Mouse (Mus musculus): ENCODE measurements around the gene Crk.

Gene Crk

DNA sequence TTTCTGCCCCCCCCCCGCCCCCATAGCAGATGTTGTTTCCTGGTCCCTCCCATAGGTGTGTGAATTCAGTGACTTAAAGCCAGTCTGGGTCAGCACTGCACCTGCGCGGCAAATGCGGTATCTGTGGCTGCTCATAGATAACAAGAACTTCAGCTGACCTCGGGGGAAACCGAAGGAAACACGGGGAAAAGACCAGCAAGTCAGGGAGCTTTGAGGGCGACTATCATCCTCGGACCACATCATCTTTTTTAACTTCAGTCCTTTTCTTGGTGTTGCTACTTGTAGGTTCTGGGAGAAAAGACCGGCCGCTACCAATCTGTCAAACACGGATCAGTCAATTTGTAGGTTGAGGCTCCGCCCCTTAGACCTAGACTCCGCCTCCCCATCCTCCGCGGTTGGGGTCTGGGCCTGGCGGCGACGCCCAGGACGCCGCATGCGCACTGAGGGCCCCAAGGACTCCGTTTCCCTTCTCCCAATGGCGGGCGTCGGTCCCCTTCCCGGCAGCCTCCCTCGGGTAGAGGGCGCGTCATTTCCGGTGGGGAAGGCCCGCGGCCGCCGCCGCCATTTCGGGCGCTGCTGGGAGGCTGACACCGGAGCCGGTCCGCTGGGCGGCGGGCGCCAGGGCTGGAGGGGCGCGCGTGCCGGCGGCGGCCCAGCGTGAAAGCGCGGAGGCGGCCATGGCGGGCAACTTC lies at the start of gene Crk:
Crk (plus strand) TSS at position 513 of the 692 bp plus-strand sequence.
- peak; percentile 100 for DNase-seq

DNA sequence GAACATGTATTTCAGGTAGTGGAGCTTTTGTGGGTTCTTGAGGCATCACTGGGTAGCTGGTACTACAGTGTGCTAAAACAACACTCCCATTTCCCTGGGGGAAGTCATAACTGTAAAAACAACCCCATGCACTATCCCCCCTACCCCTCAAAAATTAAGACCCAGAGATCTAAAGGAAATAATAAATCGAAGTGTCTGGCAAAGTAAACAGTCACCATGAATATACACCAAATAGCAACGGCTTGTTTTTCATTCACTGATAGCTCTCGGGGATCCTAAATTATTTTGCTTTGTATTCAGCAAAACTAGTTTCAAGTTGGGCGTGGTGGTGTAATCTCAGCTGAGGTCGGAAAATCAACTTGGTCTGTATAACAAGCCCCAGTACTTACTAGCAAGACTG lies 49.0 kb upstream of the Crk start:
- no peak for DNase-seq

DNA sequence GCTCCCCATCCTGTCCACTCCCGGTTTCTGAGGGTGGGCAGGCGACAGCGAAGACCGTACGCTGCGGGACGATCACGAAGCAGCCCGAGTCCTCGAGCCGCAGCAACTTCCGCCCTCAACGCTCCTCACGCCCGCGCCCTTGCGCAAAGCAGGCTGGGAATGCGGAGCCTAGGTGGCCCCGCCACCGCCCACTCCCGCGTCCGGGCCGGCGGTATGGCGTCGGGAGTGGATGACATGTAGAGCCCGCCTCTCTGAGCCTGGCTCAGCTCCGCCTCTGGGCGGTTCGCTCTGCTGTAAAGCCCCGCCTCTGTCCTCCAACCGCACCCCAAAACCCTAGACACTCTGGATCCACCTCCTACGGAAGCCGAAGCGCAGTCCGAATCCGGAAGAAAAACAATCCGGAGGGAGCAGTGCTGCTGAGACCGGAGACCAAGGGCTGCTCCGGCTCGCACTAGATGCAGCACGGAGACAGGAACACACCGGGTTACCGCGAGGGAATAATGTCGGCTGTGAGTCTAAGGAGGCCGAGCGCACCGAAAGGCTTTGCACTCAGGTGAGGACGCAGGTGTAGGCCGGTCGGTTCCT lies 48.3 kb upstream of the Crk start, which contains the start of gene Inpp5k:
Inpp5k (plus strand) TSS at position 344 of the 585 bp plus-strand sequence.
- DNase-seq, result peak; percentile 97

DNA sequence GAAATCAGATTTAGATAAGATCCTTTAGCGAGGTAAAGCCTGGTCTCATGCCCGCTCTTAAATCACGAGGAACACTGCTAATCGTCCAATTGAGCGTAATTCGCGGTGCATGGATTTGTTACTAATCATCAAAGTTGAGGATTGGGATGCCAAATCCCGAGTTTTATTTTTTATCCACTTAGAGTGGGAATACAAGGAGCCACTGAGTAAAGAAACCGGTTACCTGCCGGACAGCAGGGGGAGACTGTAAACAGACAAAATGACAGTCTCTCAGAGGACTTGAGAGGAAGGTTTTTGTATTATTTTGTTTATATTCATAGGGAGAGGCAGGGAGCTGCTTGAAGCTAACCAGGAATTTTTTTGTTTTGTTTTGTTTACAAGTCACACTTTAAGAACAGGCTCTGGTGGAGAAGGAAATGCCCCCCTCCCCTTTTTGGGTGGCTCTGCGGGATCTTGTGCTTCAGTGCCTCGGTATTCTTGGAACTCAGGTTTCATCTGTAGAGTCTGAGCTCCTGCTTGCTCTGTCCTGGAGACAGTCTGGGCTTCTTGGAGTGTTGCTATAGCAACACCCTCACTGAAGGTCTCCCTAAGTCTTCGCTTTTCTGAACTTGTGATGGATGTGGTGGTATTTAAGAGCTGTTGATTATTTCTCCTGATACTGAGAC lies 47.4 kb upstream of the Crk start:
- peak; percentile 56 for DNase-seq

DNA sequence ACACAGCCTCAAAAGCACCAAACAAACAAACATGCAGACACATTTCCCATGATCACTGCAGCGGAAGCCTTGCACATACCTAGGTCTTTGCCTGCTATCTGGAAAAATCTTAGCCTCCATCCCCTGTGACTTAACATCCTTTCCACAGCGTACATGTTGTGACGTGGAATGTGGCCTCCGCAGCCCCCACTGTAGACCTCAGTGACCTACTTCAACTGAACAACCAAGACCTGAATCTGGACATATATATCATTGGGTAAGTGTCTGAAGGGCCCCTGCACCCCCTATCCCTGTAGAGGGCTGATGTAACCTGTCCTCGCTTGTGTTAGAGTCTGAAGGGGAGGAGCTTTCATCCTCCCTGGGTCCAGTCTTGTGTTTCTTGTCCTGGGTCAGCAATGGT lies 46.1 kb upstream of the Crk start:
- no peak for DNase-seq

DNA sequence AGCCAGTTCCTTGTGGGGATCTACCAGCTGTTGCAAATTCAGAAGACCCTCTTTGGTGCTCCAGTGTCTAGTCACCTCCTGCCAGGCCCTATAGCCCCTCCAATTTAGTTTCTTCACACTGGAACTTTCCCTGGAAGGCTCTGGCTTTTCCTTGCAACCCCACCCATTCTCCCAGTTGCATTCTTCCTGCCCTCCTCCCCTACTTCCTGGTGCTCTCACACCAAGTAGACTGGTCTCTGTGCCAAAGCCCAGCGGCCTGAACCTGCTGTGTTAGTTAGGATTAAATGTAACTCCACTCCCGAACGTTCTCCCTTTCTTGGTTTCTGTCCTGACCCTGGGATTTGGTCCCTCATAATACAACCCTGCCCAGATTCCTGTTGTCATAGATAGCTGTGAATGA lies 44.3 kb upstream of the Crk start:
- no peak for DNase-seq

DNA sequence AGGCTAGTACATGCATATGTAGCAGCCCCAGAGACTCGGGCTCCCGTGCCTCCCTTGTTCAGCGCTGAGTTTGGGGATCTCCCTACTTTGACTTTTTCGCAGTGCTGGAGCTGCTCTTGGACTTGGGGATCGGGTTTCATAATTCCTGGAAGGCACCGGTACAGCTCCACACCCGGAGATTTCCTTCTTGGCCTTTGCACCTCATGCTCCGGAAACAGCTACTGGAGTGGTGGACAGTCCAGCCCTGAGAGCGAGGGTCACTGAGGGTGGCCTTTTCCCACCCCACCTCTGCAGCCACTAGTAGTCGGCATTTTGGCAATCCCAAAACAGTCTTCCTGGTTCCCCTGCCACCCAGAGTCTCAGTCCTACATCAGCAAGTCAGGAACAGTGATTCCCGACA lies 43.7 kb upstream of the Crk start:
- no peak for DNase-seq

DNA sequence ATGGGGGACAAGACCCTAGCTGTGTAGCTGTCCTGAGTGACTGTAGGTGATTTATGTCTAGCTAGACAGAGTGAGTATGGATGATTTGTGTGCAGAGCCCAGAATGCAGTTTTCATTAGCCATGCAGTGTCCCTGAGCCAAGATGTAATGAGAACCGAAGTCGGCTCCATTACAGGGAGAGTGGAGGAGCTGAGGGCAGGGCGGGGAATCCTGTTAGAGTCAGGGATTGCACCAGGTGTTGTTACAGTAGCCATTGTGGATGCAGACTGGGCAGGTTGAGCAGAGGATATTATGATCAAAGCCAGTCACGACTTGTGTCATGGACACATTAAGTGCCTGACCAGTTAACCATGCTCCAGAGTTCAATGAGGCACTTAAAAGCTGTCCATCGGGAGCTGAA lies 35.7 kb upstream of the Crk start:
- DNase-seq, result no peak

DNA sequence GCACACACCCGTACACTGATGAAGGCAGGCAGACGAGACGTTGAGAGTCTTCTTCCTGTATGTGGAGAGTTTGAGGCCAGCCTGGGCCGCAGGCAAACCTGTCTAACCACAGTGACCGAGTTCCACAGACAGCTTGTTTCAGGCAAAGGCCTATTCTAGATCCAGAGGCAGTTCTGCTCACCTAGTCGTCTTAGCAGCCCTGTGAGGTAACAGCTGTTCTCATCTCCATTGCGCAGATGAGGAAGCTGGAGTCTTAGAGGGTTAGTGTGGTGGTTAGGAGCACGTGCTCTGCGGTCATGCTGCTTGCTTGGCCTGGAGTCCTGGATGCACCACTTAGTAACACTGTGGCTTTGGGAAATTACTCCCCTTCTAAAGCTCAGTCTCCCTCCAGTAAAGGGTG lies 34.4 kb upstream of the Crk start:
- peak; percentile 57 for DNase-seq

DNA sequence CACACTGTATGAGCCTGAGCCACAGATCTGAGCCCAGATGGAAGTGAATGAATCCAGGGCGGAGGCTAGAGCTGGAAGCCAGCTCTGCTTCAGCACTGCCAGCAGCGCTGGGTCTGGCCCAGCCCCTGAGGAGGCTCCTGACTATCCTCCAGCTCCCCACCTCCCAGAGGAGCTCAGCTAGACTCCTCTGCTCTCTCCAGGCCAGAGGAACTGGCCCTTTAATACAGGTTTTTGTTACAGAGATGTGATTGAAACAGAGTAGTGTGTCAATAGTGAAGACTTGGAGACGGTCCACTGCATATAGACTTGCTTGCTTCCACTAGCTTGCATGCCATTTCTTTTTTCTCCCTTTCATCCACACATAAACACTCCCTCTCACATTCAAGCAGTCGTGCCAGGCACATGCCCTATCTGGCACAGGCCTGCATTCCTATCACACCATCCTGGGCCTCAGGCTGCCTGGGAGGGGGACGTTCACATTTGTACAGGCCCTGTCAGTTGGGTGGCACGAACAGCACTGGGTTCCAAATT lies 31.3 kb upstream of the Crk start:
- no peak for DNase-seq

DNA sequence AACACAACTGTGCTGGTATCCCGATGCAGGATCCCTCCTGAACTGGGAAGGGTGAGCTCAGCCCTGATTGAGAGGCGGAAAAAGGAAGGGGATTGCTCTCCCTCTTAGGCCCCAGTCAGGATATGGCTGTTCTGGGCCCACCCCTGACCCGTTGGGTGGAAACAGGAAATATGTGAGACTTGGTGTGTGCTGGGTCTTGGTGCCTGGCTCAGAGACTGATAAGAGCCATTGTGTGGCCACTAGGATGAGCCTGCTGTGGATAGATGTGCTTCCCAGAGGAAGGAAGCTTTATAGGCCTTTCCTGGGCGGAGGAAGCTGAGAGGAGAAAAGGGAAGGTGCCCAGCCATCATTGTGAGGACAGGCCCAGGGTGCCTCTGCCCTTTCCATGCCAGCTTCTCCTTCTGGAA lies 29.9 kb upstream of the Crk start:
- DNase-seq, result no peak

DNA sequence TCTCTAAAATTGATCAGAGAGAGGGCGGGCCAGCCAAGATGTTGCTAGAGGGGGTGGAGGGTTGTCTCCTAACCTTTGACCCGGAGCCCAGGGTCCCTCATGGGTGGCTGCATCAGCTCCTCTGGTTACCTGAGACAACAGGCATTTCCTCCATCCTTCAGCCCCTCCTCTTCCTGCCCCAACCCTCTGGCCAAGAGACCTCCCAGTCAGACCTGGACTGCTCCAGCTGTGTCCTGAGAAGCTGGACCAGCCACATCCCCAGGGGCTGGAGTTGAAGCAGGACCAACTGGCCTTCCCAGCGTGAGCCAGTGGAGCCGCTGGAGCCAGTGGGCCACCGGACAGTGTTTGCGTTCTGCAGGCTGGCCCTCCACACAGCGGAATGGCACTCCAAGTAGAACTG lies 28.7 kb upstream of the Crk start, which contains the start of gene Myo1c:
Myo1c (plus strand) TSS at position 194 of the 400 bp plus-strand sequence.
- no peak for DNase-seq

DNA sequence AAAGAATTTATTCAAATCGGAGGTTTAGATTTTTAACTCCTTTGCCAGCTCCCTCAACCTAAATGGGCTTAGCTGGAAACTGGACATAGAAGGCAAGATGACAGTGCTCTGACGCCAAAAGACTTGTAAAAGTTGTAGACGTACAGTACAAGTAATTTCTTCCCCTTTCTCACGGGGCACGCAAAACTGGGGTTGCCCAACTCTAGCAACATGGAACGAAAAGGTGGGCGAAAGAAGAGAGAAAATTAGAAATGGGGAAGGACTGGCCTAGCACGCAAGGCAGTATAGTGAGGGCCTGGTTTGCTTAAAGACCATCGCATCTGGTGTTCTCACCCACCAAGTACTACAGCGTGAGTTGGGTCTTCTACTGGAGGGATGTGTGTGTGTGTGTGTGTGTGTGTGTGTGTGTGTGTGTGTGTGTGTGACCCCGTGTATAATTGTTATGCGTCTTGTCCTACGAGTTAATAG lies 28.1 kb upstream of the Crk start:
- DNase-seq, result no peak

DNA sequence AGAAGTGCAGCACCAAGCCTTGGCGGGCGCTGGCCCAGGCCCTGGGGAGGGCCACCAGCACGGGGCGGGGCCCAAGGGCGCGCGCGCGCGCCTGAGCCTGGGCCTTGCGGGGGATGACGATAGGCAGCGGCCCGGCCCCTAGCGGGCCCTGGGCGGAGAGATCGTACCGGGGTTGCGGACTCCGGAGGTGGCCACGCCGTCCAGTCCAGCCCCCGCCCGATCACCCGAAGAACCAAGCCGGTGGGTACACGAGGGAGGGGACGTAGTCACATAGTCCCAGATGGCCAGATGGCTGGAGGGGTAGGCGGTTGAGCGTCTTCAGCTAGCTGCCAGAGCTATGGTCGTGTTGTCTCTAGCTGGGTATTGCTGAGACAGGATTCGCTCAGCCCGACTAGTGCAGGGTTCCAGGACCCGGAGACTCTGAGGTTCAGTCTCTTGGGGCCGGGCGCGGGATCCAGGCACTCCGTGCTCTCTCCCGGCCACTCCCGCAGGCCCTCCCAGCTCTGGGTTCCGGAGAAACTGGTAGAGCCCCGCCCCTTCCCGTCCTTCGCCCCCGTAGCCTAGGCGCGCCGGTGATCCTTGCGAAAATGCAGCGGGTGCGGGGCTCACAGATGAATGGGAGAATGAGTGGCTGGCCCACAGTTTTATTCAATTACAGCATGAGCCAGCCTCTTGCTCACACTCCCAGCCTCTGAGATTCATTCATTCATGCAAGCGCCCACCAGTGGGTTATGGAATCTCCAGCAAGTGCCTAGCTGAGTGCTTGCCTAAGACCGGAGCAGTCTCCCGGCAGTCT lies 27.4 kb upstream of the Crk start:
- DNase-seq, result peak; percentile 78

DNA sequence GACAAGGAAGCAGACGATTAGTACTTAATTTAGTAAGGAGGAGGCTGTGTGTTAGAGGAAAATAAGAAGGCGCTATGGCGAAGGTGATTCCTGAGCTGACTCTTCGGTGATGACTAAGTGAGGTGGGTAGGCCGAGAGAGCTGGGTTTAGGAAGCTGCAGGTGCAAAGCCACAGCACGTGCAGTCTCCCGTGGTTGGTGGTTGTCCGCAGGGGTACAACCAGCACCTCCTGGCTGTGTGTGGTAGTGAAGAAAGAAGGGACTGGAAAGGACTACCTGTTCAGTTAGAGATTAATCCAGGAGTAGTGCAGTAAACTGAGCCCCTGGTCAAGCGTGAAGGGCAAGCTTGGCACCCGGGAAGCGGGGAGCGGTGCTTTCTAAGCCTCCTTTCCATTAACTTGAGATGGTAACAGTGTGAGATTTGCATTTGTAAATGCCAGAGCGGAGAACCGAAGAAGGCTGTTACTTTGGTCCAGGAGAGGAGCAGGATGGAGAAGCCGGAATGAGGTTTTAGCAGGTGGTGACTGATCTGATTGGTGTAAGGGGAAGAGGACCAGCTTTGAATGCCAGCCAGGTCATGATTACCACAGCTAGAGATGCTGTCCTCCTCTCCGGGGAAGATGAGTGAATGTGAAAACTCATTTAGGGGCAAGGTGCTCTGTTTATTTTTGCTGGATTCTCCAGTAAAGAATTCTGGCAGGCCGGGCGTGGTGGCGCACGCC lies 26.7 kb upstream of the Crk start:
- DNase-seq, result peak; percentile 82

DNA sequence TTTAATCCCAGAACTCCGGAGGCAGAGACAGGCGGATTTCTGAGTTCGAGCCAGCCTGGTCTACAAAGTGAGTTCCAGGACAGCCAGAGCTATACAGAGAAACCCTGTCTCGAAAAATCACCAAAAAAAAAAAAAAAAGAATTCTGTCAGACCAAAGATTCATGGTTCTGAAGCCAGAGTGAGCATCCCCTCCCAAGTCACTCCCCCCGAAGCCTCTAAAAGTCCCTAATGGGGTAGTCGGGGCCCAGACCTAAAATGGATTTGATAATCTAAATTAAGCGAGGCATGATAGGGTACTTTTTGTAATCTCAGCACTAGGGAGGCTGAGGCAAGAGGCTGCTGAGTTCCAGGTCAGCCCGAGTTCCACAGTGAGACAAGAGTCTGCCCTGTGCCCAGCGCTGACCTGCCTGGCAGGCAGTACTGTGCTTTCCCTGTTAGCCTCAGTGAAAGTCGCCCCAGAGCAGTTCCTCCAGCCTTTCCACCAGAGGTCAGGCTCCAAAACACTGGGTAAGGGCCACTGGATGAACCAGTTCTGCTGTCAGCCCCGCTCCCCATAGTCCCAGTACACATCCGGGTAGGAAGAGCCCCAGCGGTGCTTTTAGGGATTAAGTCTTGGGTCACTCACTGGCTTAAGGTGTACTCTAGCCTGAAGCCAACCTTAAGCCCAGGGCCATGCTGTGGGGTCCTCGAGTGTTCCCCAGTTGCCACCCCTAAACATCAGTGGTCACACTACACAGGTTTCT lies 25.9 kb upstream of the Crk start:
- DNase-seq, result peak; percentile 24

DNA sequence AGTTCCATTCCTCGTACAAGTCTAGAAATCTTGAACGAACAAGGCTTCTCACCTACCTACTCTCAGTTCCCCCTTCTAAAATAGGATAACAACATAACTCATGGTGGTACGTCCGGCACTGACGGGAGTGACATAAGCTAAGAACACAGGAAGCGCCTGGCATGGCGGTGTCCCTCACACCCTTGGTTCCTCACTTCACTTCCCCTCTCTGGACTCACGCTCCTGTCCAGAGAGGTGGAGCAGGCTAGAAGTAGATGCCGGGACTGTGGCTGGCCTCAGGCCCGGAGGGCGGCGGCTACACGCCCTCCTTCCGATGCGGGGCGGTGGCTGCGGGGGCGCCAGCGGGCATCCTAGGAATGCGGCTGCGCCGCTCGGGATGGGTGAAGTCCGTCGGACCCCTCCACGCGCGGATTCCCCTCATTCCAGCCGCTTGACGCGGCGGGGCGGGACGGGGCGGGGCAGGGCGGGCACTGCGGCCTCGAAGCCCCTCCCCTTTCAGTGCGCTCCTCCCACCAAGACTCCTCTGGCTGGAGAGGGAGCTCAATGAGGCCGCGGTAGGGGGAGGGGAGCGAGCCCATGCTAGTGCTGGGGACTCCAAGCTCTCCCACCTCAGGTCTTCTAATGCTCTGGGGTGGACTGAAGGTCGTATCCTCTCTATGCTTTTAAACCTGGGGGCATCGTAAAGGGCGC lies 25.1 kb upstream of the Crk start:
- DNase-seq, result peak; percentile 84

DNA sequence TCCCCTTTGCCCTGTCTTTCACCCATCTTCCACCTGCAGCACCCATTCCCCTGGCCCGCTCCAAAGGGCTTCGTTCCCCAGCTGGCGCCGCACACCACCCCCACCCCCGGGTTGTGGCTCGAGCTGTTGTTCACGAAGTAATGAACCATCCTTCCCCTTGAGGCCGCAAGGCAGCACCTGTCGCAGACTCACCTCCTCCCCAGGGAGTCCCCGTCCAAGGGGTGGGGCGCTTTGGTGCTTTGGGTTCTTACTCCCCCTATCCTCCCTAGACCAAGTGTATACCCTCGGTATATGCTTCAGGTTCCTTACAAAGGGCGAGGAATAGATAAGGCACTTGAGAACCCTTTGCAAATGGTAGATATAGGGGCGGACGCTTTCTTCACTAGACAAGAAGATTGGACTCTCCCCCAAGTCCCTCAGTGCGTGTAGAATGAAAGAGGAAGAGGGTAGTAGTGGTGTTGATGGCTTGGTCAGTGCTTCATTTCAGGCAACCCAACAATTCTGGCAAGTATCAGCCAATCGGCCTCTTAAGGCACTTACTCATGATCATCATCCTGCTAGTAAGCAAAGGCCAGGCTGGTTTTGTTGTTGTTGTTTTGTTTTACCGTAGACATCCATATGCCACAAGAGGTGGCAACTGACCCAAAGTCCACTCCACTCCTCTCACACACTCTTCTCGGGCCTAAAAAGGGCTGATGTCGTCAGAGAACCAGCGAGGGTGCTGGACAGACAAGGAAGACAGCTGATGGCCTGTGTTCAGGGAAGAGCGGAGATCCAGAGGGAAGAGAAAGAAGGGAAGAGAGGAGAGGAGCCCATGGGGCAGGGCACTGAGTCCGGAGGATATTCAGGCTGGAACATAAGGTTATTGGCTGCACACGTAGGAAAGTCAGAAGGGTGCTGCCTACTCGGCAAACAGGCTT lies 24.3 kb upstream of the Crk start:
- DNase-seq, result peak; percentile 77

DNA sequence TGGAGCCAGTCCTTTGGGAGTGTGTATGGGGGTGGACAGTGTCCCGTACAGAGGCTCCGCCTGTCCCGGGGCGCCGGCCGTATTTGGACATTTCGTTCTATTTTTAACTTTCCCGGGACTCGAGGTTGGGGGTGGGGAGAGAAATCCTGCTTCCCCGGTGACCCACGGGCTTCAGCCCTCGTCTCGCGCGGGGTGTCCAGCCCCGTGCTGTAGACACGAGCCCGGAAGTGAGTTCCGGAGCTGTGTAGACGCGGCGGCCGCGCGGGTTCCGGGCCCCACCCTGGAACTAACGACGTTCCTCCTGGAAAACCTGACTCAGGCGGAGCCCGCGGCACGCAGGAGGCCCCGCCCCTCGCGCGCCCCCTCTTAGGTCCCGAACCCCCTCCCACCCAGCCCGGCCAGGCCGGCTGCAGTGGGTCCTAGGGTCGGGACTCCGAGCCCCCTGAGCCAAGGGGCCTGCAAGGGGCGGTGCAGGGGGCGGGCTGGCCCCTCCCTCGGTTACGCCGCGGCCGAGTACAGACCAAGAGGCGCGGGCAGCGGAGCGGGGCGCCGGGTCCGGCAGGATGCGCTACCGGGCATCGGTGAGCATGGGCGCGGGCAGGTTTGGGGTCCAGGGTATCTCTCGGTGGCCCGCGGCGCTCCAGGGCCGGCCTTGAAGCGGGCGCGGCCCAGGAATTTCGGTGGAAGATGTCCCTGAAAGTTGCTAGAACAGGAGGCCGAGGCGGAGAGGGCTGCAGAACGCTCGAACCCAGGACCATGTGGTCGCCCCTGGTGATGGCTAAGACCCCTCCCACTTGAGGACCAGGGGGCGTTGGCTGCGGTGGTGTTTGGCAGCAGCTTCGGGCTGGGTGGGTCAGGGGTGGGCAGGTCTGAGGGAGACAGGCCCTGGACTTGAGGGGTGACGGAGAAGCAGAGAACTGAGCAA lies 23.2 kb upstream of the Crk start:
- peak; percentile 73 for DNase-seq

Measured in thymus, postnatal 14 days (tissue).